Mouse (Mus musculus) gastrocnemius, adult 2 months (tissue): ENCODE measurements around the gene Pqlc2. TPM values are rescaled to one million over a fixed set of nuclear protein-coding genes. Genes with fewer than 3 reads are reported as not detected.
A peak's percentile ranks its signal among the peaks of the same experiment; 100 is the strongest.

Source experiments
- DNase-seq: peaks from one replicate; pipeline ENCODE4 v3.0.0; 2022
- H3K27ac ChIP-seq: fragments of 200-600 bp; 2 replicates; pipeline ENCODE4 v1.8.1; 2022; ENCODE audit warnings: mild to moderate bottlenecking
- H3K4me3 ChIP-seq: fragments of 200-600 bp; 2 replicates; pipeline ENCODE4 v1.8.1; 2022; ENCODE audit warnings: mild to moderate bottlenecking, moderate library complexity
- CTCF ChIP-seq: fragments of 200-600 bp; IDR thresholded peaks from 2 replicates; pipeline ENCODE4 v1.8.1; 2022; ENCODE audit warnings: antibody characterized with exemption, mild to moderate bottlenecking, moderate library complexity
- intact Hi-C: fragments of 180-260 bp; cut with DNase I; formaldehyde crosslinking; loops from one replicate; pipeline ENCODE4 v1.15.1; 2025
- total RNA-seq, 2 experiments: library from RNA; stranded (reverse); gene quantifications; 2 replicates each; pipeline ENCODE4 v1.2.3; 2021

Gene Pqlc2
- total RNA-seq, 2 experiments from 2014 or later, result 4.9 to 7.2 TPM

- Histone ChIP-seq H3K27ac (0 out of 2 replicates have a peak overlapping the region, but pooled peaks have one; percentile 24), H3K4me3 (no peak overlapping the region)
- peak; percentile 83 for DNase-seq
- intact Hi-C loops, result no loop called here
- peak; percentile 47 for TF ChIP-seq CTCF
Observed at GRCm38 (mm10) chr4:139297566-139297965, 12.9 kb downstream of the Pqlc2 start.

- Histone ChIP-seq H3K4me3 (no peak overlapping the region), H3K27ac (no peak overlapping the region; the same call in 1 of the 2 replicates)
- intact Hi-C loops, result loop anchor here (2.0 kb wide), 1 partner anchor 43 kb away; no protein-coding TSS in a partner anchor
- DNase-seq, result no peak
- TF ChIP-seq CTCF, result no peak
Observed at GRCm38 (mm10) chr4:139292038-139292437, 18.5 kb downstream of the Pqlc2 start.

GRCm38 (mm10) chr4:139291099-139291498 is 19.4 kb downstream of the Pqlc2 start:
- no peak for DNase-seq
- intact Hi-C loops, result no loop called here
- H3K27ac ChIP-seq, result no peak overlapping the region
- no peak for TF ChIP-seq CTCF
- no peak overlapping the region for H3K4me3 ChIP-seq

- intact Hi-C loops, result loop anchor here (5.0 to 10.0 kb wide), 3 partner anchors 74 to 202 kb away; partner anchors contain the start of gene Capzb
- H3K4me3 ChIP-seq, result no peak overlapping the region
- H3K27ac ChIP-seq, result peak overlapping the region; percentile 88
- DNase-seq, result peak; percentile 82
- TF ChIP-seq CTCF, result peak; percentile 84
Observed at GRCm38 (mm10) chr4:139289017-139289416, 21.5 kb downstream of the Pqlc2 start.

GRCm38 (mm10) chr4:139287122-139287863 is 23.2 kb downstream of the Pqlc2 start:
- Histone ChIP-seq H3K27ac (peak overlapping the region; percentile 88), H3K4me3 (peak overlapping the region; percentile 8; the same call in 1 of the 2 replicates)
- DNase-seq, result peak; percentile 91
- TF ChIP-seq CTCF, result peak; percentile 99
- intact Hi-C loops, result loop anchor here (5.0 to 10.0 kb wide), 3 partner anchors 72 to 200 kb away; partner anchors contain the start of gene Capzb

- H3K4me3 ChIP-seq, result no peak overlapping the region
- intact Hi-C loops, result loop anchor here (5.0 to 10.0 kb wide), 3 partner anchors 71 to 199 kb away; partner anchors contain the start of gene Capzb
- DNase-seq, result peak; percentile 78
- no peak for TF ChIP-seq CTCF
- peak overlapping the region; percentile 88 for H3K27ac ChIP-seq
Observed at GRCm38 (mm10) chr4:139286234-139286633, 24.3 kb downstream of the Pqlc2 start.

- Histone ChIP-seq H3K4me3 (no peak overlapping the region), H3K27ac (peak overlapping the region; percentile 88)
- intact Hi-C loops, result loop anchor here (5.0 to 10.0 kb wide), 3 partner anchors 70 to 198 kb away; partner anchors contain the start of gene Capzb
- DNase-seq, result no peak
- TF ChIP-seq CTCF, result no peak
Observed at GRCm38 (mm10) chr4:139284877-139285276, 25.6 kb downstream of the Pqlc2 start.

GRCm38 (mm10) chr4:139282955-139283417 is 27.5 kb downstream of the Pqlc2 start:
- Histone ChIP-seq H3K4me3 (no peak overlapping the region), H3K27ac (peak overlapping the region; percentile 88)
- TF ChIP-seq CTCF, result no peak
- intact Hi-C loops, result loop anchor here (10.0 kb wide), 1 partner anchor 68 kb away; no protein-coding TSS in a partner anchor
- no peak for DNase-seq

- DNase-seq, result peak; percentile 74
- no peak overlapping the region for H3K4me3 ChIP-seq
- intact Hi-C loops, result loop anchor here (10.0 kb wide), 1 partner anchor 67 kb away; no protein-coding TSS in a partner anchor
- peak overlapping the region; percentile 88 for H3K27ac ChIP-seq
- TF ChIP-seq CTCF, result no peak
Observed at GRCm38 (mm10) chr4:139281791-139282345, 28.6 kb downstream of the Pqlc2 start.

- Histone ChIP-seq H3K27ac (peak overlapping the region; percentile 88; the same call in 1 of the 2 replicates), H3K4me3 (no peak overlapping the region)
- TF ChIP-seq CTCF, result no peak
- intact Hi-C loops, result loop anchor here (10.0 kb wide), 1 partner anchor 66 kb away; no protein-coding TSS in a partner anchor
- DNase-seq, result no peak
Observed at GRCm38 (mm10) chr4:139280530-139280929, 30.0 kb downstream of the Pqlc2 start.

GRCm38 (mm10) chr4:139276411-139276810 is 34.1 kb downstream of the Pqlc2 start:
- no peak for TF ChIP-seq CTCF
- intact Hi-C loops, result no loop called here
- Histone ChIP-seq H3K4me3 (no peak overlapping the region), H3K27ac (peak overlapping the region; percentile 46)
- DNase-seq, result peak; percentile 53

- no peak overlapping the region for H3K4me3 ChIP-seq
- H3K27ac ChIP-seq, result peak overlapping the region; percentile 80
- no peak for TF ChIP-seq CTCF
- intact Hi-C loops, result no loop called here
- peak; percentile 77 for DNase-seq
Observed at GRCm38 (mm10) chr4:139274573-139274972, 35.9 kb downstream of the Pqlc2 start.
